Mouse (Mus musculus): ENCODE measurements around the gene Sub1.

The Sub1 gene

DNA sequence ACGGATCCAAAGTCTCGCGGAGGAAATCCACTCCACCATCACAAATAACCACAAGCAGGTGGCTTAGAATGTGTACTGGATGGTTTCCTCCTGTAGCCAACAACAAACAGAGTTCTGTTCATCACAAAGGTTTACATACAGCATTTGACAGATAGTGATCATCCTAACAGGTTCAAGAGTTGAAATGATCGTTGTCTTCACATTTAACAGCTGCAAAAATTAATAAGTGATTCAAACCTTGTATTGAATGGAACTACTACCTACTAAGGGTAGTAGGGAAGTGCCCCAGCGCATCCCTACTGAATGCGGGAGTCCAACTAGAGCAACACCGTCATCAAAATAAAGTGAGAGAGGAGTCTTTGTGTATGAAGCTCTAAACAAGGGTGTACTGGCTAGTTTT lies at the start of gene Sub1:
Gene Sub1 (minus strand): TSS at position 101 of the 400 bp plus-strand sequence.
- no peak for ATAC-seq (ENCODE audit: insufficient number of reproducible peaks, low FRiP score, low TSS enrichment)

DNA sequence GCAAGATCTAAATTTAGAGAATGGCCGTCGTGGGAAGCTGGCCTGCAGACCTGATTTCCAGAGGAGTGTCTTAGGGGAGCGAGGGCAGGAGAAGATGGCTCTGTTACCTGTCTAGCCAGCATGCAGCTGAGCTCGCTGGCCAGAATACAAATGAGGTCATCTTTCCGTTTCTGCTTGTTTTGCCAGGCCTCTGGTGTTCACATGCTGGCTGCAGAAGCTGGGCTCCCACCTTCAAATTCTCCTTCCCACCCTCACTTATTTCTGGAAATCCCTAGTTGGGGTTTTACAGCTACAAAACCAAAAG lies 43.6 kb upstream of the Sub1 start:
- ATAC-seq (ENCODE audit: insufficient number of reproducible peaks, low FRiP score, low TSS enrichment) = no peak

DNA sequence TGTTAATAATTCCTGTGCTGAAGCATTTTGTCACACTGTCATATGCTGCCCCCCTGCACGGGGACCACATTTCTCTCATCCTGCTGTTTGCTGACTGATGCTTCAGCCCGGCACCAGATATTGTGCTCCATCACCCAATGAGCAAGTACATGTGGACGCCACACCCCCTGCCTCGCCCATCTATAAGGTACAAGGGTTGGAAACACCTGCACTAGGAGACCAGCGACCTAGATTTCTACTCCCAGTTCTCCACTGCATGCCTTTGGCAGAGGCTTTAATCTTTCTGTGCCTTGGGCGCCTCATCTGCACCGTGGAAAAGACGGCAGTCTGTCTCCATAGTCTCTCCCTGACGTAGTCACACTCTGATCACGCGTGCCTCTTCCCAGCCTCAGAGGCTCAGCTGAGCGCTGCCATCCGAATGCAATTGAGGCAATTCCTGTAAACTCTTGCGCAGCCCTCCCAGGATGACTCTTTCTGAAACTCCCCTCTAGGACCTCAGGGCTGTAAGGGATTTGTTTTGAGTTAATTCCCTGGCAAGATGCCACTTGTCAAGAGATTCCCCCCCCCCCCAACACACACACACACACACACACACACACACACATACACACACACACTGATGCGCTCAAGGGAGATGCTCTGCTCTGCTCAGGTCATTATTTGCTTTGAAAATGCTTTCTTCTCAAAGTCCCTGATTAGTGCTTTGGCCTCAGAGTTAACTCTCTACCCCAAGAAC lies 43.1 kb upstream of the Sub1 start:
- ATAC-seq (ENCODE audit: insufficient number of reproducible peaks, low FRiP score, low TSS enrichment) = peak; percentile 14; the same call in 1 of the 2 replicates

DNA sequence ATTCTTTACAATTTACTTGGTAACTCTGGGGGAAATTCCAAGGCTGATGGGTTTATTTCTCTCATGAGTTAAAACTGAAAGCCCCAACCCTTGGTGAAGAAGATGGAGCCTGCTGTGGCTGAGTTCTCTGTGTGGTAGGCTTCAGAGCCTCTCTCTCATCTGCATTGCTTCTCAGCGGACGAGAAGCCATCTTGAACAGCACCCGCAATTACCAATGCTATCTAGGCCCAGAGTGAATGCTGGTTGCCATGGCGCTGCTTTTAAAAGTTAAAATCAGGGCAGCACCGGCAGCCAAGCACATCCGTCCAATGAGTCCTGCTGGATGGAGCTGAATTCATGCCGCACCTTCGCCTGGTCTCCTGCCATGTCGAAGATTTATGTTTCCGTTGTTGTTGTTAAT lies 42.5 kb upstream of the Sub1 start:
- no peak for ATAC-seq (ENCODE audit: insufficient number of reproducible peaks, low FRiP score, low TSS enrichment)

DNA sequence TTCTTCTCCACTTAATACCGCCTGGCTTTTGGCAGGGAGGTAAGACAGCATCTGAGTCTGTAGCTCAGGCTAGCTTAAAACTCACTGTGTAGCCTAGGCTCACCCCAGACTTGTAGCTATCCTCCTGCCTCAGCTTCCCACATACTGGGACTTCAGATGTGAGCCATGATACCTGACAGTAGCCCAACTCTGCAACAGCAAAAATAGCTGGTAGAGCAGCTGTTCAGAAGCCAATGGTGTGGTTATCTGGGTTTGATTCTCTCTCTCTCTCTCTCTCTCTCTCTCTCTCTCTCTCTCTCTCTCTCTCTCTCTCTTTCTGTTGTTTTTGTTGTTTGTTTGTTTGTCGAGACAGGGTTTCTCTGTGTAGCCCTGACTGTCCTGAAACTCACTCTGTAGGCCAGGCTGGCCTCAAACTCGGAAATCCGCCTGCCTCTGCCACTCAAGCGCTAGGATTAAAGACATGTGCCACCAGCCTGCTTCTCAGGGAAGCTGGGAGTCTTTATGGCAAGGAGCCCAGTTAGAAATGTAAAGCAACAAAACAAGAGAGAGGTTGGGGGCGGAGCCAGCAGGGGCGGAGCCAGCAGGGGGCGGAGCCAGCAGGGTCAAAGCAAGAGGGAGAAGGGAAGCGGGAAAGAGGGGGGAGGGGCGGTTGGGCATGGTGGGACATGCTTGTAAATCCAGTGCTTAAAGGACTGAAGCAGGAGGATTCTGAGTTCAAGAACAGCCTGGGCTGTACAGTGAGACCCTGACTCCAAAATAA lies 41.3 kb upstream of the Sub1 start:
- ATAC-seq (ENCODE audit: insufficient number of reproducible peaks, low FRiP score, low TSS enrichment) = no peak

DNA sequence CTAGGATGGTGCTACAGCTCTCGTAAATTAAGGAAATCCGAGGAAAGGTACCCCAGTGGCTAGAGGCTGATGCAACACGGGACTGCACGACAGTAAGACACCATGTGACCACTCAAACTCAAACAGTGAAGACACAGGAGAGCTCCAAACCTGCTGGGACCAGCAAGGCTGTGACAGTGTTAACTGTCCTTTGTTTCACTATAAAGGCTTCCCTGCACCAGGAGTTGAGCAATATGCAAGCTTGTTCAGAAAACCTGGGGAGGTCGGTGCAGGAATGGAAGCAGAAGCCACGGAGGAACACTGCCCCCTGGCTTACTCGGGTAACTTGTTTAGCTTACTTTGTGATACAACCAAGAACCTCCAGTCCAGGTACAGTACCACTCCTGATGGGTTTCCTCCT lies 40.4 kb upstream of the Sub1 start:
- ATAC-seq (ENCODE audit: insufficient number of reproducible peaks, low FRiP score, low TSS enrichment) = no peak

DNA sequence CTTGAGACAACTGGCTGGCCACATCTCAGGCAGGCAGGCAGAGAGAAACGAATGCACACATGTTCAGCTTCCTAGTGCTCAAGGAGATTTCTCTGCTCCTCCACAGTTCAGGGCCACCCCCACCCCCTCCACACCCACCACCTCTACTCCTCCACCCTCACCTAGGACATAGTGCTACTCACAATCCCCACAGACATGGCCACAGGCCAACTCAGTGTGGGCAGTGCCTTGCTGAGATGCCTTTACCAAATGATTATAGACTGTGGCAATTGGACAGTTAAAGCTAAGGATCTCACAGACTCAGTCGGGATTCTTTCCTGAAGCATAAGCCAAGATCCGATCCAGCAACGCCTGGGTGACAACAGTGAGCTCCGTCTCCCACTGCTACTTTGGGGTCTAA lies 39.9 kb upstream of the Sub1 start:
- ATAC-seq (ENCODE audit: insufficient number of reproducible peaks, low FRiP score, low TSS enrichment) = no peak

DNA sequence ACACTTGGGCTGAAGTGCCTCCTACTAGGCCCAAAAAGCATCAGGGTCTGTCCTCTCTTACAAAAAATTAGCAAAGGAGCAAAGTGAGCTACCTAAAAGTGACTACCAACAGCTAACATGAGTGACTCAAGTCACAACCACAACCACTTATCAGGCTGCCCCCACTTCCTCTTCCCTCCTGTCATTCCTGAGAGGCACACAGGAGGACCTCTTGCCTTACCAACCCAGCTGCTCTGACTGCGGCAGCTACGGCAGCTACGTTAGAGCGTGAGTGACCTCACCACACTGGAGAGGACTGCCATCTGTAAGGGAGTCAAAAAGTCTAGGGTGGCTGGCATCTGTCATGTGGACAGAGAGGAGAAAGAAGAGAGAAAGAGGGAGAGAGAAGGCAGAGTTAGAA lies 37.5 kb upstream of the Sub1 start:
- ATAC-seq (ENCODE audit: insufficient number of reproducible peaks, low FRiP score, low TSS enrichment) = no peak

DNA sequence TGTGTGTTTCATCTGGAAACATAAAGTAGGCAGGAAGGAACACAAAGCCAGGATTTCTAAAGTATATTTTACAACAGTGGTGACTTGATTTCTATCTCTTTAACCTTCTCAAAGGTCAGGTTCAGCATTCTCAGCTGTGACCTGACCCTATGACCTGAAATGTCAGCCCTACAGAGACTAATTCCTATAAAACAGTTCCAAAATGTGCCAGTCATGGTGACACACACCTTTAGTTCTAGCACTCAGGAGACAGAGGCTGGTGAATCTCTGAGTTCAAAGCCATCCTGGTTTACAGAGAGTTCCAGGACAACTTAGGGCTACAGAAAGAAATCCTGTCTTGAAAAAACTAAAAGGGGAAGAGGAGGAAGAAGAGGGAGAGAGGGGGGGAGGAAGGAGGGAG lies 36.4 kb upstream of the Sub1 start:
- ATAC-seq (ENCODE audit: insufficient number of reproducible peaks, low FRiP score, low TSS enrichment) = no peak

DNA sequence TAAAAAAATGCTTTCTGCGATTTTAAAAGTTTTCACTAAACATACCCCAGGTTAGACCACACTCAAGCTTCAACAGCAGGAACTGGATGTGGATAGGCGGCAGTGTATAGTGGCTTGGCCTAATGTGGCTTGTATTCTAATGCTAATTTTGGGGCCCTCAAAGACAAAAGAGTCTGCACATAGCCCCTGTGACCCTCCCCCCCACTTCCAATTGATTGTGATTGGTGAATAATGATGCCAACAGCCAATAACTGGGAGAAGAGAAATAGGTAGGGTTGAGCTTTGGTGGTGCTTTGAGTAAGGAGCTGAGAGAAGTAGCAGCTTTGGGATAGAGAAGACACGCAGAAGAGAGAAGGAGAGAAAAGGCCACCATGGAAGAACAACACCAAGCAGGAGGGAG lies 35.7 kb upstream of the Sub1 start:
- no peak for ATAC-seq (ENCODE audit: insufficient number of reproducible peaks, low FRiP score, low TSS enrichment)

DNA sequence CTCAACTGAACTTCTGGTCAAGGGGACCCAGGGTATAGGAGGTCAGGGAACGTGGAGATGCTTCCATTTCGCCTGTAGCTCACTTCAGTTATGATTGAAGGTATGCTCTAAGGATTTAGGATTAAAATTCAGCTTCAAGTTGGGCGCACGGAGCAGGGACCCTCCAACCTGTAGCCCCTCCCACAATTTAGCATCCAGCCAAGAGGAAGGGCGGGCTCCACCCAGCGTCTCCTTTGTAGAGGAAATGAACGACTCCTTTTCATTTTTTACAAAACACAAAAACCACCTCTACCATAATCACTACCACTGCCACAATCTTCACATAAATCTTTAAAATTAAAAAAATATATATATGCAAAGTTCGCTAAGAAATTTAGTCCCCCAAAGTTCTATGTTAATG lies 35.1 kb upstream of the Sub1 start:
- ATAC-seq (ENCODE audit: insufficient number of reproducible peaks, low FRiP score, low TSS enrichment) = no peak

DNA sequence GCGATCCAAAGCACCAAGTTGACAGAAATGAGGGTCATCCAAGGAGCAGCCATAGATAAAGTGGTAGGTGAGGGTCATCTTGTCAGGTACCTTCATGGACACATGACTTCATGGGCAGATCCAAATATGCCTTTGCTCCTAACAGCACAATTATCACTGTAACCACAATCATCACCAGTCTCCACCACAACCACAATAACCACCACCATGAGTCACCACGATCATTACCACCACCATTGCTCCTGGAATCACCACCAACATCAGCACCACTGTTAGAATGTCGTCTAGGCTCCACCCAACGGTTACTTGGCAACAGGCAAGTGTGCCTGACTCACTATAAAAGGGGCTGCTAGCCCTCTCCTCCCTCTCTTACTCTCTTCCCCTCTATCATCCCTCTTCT lies 33.4 kb upstream of the Sub1 start:
- ATAC-seq (ENCODE audit: insufficient number of reproducible peaks, low FRiP score, low TSS enrichment) = no peak

DNA sequence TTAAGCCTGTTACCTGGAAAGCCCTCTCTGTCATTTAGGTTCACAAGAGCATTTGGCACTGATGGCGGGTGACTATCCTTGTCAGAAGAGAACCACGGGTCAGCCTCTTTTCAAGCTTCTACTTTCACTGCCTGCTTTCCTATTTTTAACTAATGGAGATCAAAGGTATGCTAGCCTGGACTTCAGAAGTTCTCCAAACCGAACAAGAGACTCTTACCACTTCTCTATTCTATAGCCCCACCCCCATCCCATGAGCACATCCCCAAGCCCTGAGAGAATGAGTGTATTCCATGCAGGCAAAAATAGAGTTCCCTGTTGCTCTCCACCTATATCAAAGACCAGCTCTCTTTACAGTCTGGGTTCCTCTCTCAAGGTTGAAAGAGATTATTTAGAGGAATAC lies 31.0 kb upstream of the Sub1 start:
- ATAC-seq (ENCODE audit: insufficient number of reproducible peaks, low FRiP score, low TSS enrichment) = no peak

DNA sequence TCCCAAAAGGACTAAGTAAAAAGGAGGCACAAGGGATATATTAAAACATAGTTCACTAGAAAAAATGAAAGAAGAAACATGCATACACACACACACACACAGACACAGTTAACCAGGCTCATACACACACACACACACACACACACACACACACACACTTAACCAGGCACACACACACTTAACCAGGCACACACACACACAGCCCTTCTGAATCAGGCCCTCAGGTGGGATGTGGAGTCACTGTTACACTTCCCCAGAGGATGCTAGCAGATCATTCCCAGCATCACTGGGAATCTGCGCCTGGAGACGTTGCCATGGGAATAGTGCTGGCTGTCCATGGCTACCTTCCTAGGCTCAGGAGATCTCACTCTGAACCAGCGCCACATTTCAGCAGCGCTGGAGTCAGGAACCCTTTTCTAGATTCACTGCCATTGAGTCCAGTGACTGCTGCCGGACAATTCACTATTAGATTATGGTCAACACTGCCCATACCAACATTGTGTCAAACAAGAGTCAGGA lies 30.2 kb upstream of the Sub1 start:
- no peak for ATAC-seq (ENCODE audit: insufficient number of reproducible peaks, low FRiP score, low TSS enrichment)

DNA sequence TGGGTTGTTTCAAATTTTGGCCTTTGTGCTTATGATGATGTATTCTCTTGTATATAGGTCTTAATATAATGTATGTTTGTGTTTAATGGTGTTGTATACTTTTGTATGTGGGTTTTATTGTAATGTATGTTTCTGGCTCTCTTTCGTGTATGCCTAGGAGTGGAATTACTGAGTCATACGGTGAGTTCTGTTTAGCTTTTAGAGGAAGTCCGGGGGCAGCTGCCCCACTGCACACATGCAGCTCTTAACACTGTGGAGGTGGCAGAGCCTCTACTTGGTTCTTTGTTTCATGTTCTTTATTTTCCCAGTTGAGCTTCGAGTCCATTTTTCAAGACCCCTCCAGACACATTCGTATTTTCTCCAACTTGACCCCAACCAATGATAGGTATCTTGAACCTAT lies 29.2 kb upstream of the Sub1 start:
- no peak for ATAC-seq (ENCODE audit: insufficient number of reproducible peaks, low FRiP score, low TSS enrichment)

DNA sequence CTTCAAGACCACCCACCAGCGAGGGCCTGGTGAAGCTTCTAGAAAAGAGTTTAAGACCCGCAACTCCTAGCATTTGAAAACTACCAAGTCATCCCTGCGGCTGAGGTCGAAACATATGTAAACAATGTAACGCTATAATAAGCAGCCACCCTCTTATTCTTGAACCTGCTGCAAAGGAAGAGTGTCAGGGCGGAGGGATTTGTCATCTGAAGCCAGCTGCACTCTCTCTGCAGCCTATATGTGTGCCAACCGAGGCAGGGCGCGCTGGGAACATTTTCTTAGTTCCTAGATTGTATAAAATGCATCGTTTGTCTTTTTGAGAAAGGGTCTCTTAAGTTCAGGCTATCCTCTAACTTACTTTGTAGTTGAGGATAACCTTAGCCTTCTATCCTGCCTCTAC lies 28.6 kb upstream of the Sub1 start:
- no peak for ATAC-seq (ENCODE audit: insufficient number of reproducible peaks, low FRiP score, low TSS enrichment)

DNA sequence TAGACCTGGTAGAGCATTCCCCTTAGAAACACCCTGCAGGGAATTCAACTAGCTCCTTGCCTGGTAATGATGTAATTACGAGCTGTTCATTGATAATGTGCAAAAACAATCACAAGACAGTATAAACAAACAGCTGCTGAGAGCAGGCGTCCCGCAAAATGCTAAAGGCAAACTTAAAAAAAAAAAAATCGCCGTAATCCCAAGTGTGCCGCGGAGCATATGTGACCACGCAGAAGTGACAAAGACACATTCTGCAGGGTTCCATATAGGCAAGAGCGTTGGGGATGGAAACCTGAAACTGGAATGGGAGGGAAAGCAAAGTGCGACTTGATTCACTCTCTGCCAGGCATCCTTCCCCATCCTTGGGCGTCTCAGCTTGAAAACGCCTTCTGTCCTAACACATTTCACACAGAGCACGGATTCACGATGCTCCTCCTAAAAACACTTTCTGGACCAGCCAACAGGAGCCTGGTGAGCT lies 28.0 kb upstream of the Sub1 start:
- no peak for ATAC-seq (ENCODE audit: insufficient number of reproducible peaks, low FRiP score, low TSS enrichment)

DNA sequence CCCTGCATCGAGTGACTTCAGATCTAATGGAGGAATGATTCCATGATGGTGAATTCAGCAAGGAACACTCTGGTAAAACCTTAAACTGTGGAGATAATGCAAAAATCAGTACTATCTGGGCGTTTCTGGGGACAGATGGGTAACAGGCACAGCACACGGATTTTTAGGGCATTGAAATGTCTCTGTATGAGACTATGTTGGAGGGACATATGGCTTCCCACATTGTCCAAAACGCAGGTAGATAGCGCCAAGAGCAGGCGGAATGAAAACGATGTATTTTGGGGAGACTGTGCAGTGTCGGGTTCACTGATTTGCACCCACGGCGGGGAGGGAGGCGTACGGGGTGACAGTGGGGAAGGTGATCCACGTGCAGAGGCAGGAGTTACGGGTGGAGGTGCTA lies 22.7 kb upstream of the Sub1 start:
- ATAC-seq (ENCODE audit: insufficient number of reproducible peaks, low FRiP score, low TSS enrichment) = no peak

DNA sequence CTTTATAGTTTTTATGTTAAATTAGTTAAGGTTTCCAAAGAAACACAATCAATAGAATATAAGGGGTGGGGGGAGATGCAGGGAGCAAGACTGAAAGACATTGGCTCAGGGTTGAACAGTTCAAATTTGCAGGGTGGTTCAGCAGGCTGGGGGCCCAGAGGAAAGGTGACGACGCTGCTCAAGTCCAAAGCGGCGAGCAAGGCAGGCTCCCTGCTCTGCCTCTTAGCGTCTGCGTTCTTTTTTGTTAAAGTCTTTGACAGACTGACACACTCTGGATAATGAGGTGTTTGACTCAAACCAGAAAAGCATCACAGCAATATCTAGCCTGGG lies 21.6 kb upstream of the Sub1 start:
- ATAC-seq (ENCODE audit: insufficient number of reproducible peaks, low FRiP score, low TSS enrichment) = no peak

DNA sequence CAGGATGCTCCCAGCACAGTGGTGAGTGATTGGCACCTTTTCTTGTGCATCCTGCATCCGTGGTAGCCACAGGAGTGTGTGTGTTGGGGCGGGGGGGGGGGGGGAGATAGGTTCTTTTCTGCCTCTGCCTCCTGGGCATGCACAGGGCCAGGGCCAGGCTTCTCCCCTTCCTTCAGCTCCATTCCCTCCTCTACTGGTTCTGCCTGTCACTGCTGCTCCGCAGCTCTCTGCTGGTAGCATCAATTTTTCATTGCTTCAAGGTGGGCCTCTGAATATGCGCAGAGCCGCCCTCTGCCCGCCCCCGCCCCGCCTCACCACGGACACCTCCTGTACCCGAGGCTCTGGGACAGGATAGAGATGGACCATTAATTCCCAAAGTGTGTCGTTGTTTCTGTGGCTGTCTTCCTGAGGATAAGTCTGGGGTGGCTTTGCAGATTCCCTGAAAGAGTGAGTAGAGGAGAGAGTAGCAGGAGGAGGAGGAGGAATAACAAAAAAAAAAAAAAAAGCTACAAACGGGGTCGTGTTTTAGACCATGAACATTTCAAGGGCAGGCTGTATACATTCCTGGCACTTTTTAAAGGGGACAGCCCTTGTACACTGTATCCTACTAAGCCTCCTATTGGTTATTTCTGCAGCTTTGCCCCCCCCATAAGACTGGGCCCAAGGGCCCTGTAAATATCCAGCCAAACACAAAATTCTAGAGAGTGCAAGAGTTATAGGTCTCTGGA lies 21.1 kb upstream of the Sub1 start:
- ATAC-seq (ENCODE audit: insufficient number of reproducible peaks, low FRiP score, low TSS enrichment) = no peak

DNA sequence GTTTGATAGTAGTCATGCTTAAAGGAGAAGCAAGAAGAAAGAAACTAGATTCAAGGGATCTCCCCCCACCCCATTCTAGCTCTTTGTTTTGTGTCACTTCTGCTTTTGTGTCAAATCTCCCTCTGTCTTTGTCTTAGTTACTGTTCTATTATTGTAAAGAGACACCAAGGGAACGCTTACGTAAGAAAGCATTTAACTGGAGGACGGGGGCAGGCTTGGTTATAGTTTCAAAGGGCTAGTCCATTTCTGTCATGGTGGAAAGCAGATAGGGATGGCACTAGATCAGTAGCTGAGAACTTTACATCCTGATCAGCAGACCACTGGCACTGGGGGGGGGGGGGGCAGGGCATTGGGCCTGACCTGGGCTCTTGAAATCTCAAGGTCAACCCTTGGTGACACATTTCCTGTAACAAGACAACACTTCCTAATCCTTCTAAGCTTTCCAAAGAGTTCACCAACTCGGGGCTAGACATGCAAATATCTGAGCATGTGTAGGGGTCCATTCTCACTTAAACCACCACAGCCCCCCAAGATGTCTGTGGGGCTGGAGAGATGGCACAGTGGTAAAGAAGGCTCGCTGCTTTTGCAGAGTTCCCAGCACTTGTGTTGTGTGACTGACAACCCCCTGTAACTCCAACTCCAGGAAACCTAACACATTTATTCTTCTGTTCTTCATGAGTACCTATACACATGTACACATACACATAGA lies 17.6 kb upstream of the Sub1 start:
- ATAC-seq (ENCODE audit: insufficient number of reproducible peaks, low FRiP score, low TSS enrichment) = no peak

Measured in cerebellum, adult (tissue).